Mouse (Mus musculus): ENCODE data around the gene Cd22.
"Not testable (repeated sequence)": the region's sequence is repeated elsewhere in the genome, so short reads cannot be mapped to it uniquely, and the experiment has no call there.

Cd22 gene

DNA sequence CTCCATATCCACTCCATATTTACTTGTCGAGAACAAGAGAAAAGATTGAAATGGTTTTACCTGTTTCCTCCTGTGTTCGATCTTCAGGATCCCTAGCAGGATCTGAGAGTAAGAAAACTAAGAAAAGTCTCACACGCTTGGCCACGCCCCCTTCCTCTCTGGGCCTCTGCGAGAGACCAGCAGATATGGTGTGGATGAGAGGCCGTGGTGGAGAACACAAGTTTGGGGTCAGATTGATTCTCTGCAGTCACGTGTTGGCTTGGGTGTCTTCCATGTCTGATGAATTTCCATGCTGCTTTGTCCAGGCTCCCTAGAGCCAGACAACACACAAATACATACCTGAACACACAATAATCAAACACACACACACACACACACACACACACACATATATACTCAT is at the start of gene Cd22:
Cd22 (minus strand) TSS at position 167 of the 400 bp plus-strand sequence.
- no peak for DNase-seq (ENCODE audit: low spot score)

DNA sequence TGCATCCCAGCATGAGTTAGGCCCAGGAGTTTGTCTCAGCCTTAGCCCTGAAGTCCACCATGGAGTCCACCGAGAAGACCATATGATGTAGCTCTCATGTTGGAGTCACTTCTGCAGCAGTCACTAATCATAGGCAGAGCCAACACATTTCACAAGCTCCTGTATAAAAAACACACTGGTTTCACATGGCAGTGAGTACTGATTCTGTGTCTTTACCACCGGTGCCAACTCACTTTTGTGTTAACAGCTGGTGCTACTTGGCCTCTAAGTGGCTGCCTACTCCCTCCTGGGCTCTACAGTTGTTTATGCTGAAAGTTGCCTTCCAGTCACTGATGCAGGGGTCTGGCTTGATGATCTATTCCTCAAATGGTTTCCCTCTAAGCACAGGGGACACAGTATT is 44.4 kb upstream of the Cd22 start, which contains the start of gene Hamp2:
Hamp2 (minus strand) TSS at position 101 of the 400 bp plus-strand sequence.
- not testable (repeated sequence) for DNase-seq (ENCODE audit: low spot score)

DNA sequence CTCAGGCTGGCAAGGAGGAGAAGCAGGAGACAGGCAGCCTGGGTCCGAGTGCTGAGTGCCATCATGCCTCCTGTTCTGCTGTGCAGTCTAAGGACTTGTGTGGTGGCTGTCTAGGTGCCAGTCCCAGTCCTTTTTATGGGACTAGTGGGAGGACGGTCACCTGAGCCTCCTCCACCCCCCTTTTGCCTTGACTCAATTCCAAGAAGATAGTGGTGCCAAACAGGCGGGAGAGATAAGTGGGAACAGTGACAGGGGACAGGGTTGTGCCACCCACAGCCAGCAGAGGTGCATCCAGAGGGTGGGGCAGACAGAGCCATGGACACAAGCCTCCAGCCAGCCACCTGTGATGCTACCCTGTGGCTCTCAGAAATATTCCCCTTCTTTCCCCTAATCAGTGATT is 43.9 kb upstream of the Cd22 start:
- DNase-seq (ENCODE audit: low spot score) = no peak

DNA sequence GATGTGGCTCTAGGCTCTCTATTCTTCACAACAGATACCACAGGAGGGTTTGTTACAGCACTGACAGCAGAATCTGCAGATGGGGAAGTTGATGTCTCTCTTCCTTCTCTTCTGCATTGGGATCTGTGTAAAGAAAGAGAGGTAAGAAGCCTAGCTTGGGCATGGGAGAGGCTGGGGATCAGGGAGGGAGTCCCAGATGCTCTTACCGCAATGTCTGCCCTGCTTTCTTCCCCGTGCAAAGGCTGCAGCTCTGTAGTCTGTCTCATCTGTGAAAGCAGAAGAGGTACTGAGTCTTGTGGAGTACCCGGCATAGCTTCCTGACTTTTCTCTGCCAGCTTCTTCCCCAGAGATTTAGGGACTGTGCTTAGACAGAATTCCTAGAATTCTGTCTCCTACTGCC is 42.3 kb upstream of the Cd22 start:
- DNase-seq (ENCODE audit: low spot score) = not testable (repeated sequence)

DNA sequence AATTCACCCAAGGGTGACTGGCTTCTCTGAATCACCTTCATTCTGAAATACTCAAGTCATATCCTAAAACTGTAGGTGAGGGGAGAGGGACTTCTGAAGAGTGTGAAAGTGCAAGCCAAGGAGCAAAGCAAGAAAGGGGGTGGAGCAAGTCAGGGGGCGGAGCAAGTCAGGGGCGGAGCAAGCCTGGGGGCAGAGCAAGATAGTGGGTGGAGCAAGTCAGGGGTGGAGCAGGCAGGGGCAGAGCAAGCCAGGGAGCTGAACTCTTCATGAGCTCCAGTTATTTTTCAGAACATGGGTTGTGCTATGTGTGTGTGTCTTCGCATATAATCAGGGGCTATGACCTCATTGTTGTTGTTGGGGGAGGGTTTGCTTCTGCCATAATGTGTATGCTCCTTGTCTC is 40.1 kb upstream of the Cd22 start:
- DNase-seq (ENCODE audit: low spot score) = no peak

DNA sequence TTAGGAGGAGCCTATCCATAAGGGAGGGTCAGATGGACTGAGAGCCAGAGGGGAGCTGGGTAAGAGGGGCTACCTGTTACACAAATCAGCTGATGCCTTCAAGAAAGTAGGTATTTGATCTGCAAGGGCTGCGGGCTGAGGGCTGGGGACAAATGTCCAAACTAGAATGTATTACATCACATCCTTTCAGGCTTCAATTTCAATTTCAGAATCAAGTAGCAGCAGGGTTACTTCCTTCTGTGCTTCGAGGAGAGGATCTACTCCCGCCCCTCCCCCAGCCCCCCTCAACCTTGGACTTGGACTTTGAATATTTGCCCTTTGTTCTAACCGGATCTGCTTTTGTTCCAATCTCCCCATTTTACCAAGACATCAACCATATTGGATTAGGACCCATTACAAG is 37.1 kb upstream of the Cd22 start:
- no peak for DNase-seq (ENCODE audit: low spot score)

DNA sequence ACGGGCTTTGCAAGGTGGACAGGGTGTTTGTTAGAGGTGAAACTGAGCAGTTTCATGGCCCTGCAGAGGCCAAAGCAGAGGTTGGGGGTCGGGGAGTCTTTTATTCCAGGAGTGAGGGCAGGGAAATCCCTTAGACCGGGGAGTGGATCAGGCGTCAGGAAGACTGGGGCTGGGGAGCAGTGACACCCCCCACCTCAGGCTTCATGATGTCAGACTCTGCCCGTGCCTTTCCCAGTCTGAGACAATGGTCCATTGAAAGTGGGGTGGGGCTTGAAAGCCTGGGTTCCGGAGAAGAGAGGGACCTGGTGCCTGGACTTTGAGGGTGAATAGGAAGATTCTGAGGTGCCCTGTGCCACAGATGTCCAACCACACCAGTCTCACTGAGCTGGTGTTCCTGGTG is 36.6 kb upstream of the Cd22 start:
- no peak for DNase-seq (ENCODE audit: low spot score)

DNA sequence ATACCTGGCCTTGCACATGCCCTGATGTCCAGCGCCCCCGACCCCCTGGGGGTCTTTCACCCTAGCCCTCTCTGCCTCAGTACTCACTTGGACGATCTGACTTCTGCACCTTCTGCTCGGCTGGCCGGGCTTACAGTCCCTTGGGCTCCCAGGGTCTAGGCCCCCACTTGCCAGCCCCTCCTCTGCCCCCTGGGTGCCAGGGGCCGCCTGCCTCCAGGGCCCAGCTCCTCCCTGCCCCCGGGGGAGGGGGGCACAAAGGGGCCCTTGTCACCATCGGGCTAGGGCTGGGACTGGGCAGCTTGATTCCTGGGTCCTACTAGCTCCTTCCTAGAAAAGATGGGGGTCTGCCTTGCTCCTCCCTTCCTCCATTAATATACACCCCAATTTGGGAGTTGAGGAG is 34.6 kb upstream of the Cd22 start, which contains the start of gene Mag:
Mag (minus strand) TSS at position 142 of the 400 bp plus-strand sequence.
- DNase-seq (ENCODE audit: low spot score) = no peak

DNA sequence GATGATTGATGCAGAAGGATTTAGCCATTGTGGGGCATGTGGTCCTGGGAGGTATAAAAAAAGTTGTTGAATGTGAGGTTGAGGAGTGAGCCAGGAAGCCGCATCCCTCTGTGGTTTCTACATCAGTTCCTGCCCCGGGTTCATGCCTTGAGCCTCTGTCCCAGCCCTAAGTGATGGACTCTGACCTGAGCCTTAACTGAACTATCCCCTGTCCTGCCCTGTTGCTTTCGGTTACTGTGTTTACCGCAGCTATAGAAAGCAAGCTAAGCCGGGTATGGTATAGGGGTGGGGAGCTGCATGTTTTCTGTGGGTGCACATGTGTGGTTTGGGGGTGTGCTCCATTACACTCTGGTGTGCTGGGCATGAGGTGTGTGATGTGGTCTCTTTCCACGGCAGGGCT is 29.6 kb upstream of the Cd22 start:
- DNase-seq (ENCODE audit: low spot score) = no peak

DNA sequence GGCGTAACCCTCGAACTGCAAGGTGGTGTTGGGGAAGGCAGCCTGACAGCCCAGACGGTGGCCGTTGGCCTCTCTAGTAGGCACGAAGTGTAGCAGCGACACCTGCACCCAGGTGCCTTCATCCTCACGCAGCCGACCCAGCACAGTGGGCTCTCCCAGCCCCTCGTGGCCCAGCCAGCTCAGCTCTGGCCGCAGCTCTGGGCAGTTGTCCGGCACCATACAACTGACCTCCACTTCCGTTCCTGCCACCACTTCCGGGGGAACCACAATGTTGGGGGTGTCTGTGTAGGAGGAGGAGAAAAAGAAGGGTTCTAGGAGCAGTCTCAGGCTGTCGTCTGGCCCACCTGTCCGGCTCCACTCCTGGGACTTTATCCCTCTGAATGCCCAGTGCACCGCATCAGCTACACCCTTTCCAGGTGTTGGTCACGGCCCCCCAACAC is 28.9 kb upstream of the Cd22 start:
- DNase-seq (ENCODE audit: low spot score) = no peak

DNA sequence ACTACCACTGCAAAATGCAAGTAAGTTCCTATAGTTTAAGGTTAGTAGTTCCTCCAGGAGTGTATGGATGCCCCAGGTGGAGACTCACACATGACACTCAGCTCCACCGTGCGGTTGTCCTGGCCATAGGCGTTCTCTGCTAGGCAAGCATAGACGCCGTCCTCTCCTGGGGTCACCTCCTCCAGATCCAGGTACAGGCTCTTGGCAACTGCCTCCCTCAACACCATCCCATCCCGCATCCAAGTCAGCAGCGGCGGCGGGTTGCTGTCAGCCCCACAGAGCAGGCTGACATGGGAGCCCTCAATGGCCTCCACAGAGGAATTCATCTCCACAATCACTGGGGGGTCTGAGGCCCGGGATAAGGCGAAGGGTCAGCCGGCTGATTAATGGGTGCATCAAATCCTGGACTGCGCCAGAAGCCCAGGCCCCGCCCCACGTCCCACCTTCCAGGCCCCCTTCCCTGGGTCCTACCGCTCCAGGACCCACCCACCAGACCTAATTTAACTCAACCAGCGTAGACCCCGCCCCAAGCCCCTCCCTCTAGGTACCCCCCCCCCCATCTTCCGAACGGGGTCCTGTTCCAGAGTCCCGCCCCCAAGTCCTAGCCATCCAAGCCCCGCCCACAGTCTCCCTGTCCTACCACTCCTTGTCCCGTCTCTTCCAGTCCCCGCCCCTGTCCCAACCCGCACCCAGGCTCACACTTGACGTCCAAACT is 28.3 kb upstream of the Cd22 start:
- peak; percentile 84 for DNase-seq (ENCODE audit: low spot score)

DNA sequence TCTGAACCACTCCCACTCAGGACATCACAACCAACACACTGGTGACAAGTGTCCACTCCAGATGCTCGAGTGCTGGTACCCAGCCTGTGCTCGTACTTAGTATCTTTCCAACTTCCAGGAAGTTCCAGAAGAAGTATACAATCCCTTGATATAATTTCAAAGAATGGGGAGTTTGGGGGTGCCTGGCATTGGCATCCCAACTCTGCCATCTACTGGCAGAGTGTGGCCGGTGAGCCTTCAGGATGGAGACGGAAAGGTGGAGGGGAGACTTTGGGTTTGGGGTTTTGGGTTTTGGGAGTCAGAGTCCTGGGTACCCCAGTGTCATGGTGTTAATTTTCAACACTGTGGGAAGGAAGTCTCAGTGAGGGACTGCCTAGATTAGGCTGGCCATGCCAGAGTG is 23.9 kb upstream of the Cd22 start:
- no peak for DNase-seq (ENCODE audit: low spot score)

DNA sequence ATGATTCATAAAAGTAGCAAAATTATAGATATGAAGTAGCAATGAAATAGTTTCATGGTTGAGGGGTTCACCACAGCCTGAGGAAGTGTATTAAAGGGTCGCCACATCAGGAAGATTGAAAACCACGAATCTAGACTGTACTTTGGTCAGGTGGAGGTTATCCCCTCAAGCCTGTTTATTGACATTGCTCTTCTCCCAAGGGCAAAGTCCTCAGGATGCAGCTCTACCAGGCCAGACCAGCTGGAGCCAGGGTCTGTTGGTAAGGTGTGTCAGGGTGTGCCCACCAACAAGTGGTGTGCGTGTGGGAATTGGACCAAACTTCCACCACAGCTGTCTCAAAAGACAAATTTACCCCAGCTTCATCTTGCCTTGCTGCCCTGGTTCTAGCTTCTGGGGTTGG is 15.1 kb upstream of the Cd22 start:
- no peak for DNase-seq (ENCODE audit: low spot score)

DNA sequence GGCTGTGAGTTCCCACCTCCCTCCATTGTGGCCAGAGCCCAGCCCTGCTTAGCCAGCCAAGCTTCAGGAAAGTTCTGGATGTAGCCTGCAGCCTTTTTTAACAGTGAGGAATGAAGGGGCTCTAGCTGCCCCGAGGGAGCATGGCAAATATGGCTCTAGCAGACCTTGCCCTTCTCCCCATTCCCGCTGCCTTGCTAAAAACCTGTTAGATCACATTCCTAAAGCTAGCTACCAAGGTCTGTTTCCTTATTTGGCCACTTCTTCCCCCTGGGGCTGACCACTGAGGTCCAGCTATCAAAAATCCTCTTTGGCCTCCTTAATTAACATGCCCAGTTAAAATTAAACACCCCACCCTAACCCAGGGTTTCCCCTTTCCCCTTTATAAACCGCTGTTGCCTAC is 12.4 kb upstream of the Cd22 start:
- DNase-seq (ENCODE audit: low spot score) = no peak

DNA sequence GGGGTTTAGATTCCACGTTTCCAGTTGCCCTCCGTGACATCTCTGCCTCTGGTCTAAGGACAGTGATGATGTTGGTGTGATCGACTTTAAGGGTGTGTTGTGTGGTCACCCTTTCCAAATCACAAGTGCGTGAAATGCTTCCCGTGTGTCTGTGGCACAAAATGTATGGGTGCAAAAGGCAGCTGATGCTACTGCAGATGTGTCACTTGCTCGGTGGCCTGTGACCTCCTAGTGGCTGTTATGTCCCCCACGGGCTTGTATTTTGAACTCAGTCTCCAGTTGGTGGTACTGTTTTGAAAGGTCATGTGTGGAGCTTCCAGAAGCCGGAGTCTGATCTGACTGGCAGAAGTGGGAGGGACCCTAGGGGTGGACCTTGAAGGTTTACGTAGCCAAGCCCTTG is 11.6 kb upstream of the Cd22 start:
- no peak for DNase-seq (ENCODE audit: low spot score)

DNA sequence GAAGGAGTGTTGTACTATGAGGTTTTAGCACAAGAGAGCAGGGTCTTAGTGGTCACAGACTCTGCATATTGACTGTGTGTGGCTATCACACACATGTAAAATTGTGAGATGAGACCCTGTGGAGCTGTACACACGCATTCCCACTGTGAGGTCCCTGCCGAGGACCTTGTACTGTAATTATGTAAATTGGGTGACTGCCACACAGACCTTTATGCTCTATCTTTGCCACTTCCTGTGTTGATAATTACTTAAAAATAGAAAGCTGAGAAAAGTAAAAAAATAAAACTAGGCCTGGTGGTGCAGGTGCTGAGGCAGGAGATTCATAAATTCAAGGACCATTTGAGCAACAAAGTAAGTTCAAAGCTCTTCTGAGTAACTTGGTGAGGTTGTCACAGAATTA is 10.5 kb upstream of the Cd22 start:
- no peak for DNase-seq (ENCODE audit: low spot score)

DNA sequence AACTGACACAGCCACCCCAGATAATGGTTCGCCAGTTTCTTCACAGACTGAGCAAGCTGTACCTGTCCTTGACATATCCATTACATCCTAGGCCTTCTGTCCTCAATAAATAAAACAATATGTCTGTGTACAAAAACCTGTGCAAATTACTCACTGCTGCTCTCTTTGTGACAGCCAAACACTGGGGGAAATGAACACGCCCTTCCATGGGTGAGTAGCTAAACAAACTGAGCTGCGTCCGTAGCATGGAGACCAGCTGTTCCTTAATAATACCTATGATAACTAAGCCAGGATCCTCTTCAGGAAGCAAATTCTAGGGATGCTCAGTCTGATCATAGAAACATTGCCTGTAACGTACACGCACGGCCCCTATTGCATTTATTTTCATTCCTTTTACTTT is 8.6 kb upstream of the Cd22 start:
- no peak for DNase-seq (ENCODE audit: low spot score)

DNA sequence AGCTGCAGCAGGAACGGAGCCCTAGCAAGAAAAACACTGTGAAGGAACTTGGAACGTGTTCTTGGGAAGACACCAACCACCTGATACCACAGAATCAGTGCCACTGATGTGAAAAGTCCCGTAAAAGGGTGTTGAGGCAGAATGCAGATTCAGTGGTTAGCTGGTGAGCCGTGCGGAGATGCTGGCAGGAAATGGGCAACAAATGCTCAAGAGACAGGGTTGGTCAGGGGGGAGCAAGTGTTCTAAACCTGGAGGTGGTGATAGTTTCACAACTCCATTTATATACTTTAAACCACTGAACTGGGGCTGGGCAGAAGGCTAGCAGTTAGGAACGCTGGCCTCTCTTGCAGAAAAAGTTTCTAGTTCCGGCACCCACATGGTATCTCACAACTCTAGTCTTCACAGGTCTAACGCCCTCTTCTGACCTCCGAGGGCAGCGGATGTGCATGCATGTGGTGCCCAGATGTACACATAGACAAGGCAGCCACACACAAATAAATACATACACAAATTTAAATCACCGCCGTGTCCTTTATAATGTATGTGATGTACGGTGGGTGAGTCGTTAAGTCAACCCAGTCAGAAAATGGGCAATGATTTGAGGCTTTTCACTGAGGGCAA is 7.5 kb upstream of the Cd22 start:
- DNase-seq (ENCODE audit: low spot score) = no peak

DNA sequence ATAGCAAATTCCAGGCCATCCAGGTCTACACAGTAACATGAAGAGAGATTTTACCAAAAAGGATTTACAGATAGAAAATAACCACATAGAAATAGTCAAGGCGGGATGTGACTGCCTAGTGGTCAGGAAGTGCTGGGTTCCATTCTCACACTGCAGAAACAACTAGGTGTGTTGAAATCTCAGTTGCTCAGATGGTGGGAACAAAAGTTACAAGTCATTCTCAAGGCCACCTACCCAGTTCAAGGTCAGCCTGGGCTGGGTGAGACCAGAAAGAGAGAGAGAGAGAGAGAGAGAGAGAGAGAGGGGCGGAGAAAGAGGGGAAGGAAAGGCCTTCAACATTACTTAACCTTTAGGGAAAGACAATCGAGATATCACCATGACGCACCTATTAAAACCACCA is 6.7 kb upstream of the Cd22 start:
- no peak for DNase-seq (ENCODE audit: low spot score)

DNA sequence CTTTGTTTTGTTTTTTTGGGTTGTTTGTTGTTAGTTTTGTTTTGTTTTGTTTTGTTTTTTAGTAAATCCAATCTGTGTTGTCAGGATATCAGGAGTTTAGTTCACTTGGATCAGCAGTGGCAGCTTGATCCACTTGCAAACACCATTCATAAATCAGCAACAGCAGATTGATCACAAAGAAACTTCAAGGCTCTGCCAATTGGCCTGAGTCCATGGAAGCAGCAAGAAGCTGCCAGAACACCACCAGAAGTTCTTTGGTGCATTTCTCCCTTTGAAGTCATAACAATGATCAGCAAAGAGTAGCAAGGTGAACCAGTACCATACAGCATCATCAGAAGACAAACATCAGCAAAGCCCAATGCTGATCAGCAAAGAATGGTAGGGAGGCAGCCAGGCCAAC is 3.9 kb upstream of the Cd22 start:
- no peak for DNase-seq (ENCODE audit: low spot score)

DNA sequence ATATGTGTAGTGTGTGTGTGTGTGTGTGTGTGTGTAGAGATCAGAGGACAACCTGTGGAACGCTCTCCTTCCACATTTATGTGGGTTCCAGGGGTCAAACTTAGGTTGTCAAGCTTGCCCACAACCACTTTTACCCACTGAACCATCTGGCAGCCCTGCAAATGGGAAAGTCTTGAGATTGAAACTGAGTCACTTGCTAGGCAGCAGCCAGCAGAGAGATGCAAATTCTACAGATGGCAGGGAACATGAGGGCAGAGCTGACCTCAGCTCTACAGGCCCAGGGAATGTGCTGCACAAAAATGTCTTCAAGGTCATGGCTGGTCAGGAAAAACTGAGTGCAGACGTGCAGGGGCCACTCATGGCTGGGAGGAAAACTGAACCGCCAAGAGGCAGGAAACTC is 1.2 kb upstream of the Cd22 start:
- no peak for DNase-seq (ENCODE audit: low spot score)

DNA sequence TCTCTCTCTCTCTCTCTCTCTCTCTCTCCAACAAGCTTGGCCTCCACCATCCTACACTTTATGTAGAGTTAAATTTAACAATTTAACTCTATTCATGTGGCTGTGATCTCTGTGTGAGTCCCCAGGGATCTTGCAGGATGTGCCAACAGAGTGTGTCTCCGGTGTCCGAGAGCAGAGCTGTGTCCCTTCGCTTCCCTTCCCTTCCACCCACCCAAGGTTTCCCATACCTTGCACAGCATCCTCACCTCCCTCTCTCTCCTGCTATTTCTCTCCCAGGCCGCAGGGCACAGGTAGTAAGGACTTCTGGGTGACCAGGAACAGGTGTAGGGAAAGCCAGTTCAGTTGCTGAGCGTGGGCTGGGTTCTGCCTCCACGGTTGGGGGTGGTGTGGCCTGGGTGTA is 1.2 kb downstream of the Cd22 start:
- no peak for DNase-seq (ENCODE audit: low spot score)

DNA sequence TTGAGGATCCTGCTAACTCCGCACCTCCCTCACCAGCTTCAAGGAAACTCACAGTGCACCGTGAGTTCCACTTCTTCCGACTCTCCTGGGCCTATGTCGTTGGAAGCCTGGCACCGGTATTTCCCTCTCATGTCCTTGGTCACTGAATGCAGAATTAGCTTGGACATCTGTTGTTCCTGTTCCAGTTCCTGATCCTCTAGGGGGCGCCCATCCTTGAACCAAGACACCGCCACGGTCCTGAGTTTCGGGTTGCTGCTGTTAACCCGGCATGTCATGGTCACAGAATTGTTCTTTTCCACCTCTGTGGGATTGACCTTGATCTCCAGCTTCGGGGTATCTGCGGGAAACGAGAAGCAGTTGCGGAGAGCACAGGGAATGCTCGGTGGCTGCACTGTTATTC is 7.1 kb downstream of the Cd22 start:
- DNase-seq (ENCODE audit: low spot score) = peak; percentile 87

DNA sequence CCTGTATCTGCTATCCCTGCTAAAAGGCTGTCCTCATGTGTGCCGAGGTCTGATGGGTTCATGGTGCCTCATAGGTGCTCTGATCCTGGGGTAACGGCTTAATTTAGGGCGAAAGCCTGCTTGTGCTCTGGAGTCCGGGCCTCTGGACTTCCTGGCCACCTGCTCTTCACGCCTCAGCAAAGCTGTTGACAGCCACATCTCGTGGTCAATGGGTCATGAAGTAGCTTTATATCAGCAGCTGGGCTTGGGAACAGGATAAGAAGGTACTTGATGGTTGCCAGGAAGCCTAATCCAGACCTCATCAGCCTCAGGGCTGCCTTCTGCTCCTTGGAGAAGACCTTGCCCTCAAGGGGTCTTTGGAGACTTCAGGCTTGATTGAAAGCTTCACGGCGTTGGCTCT is 16.8 kb downstream of the Cd22 start:
- no peak for DNase-seq (ENCODE audit: low spot score)
